Mouse (Mus musculus) ovary, postnatal 14 days (tissue): ENCODE results near the gene Klhl40.

Experiments used
- DNase-seq: peaks from one replicate; pipeline ENCODE4 v3.0.0; 2022; ENCODE audit warnings: low spot score

Gene Klhl40

DNA sequence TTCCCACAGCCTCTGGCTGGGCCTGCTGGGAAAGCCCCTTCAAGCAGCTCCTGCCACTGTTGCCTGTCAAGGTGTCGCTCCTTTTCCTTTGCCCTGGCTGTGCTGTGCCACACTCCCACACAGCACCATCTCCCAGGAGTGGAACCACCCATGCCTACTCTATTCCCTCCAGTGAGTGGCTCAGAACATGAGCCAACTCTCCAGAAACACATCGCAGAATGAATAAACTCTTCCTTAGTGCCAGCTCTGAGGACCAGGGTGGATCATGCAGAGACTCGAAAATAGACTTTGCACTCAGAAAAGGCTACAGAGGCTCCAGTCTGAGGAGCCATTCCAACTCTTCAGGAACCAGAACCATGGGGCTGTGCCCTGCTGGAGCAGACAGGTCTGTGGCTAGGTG is 48.9 kb downstream of the Klhl40 start:
- DNase-seq: no peak

DNA sequence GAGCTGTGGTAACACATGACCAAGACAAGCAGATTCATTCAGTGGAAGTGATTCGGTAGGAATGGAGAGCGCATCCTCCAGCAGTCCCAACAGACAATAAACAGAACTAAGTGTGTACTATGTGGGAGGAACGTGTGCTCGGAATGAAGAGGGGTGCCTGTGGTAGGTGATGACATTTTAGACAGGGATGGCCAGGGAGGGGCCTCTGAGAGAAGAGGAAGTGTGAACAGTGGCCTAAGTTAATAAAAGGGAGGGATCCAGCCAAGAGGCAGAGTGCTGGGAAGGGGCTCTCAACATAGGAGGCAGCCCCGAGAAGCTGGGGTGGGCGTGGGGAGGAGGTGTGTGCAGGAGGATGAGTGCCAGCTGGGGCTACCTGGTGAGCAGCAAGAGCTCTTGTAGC is 50.9 kb downstream of the Klhl40 start:
- DNase-seq: no peak

DNA sequence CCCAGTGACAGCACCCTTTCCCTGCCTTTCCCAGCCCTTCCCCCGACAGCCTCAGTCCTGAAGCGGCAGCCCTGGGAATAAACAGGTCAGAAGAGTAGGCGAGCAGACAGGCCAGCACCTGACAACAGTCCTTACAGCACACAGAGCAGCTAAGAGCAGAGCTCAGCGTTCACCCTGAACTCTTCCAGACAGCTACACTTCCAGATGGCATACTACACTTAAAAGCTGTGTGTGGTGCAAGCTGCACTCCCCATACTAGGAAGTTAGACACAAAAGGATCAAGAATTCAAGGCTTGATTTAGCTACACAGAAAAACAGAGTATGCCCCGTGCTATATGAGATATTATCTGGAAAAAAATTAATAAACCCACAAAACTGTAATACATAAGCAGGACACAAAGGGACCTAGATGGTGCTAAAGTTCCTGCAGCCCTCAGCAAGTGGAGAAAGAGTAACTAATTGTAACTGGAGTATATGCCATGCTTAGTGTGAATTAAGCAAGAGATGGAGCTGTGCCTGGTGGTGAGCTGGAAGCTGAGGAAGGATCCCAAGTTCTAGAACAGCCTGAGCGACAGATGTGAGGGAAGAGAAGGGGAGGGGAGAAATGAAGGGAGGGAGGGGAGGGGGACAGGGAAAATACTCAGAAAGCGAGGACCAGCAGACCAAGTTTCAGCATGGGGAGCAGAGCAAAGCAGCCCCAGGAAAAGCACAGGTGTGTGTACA is 52.0 kb downstream of the Klhl40 start:
- DNase-seq: no peak

DNA sequence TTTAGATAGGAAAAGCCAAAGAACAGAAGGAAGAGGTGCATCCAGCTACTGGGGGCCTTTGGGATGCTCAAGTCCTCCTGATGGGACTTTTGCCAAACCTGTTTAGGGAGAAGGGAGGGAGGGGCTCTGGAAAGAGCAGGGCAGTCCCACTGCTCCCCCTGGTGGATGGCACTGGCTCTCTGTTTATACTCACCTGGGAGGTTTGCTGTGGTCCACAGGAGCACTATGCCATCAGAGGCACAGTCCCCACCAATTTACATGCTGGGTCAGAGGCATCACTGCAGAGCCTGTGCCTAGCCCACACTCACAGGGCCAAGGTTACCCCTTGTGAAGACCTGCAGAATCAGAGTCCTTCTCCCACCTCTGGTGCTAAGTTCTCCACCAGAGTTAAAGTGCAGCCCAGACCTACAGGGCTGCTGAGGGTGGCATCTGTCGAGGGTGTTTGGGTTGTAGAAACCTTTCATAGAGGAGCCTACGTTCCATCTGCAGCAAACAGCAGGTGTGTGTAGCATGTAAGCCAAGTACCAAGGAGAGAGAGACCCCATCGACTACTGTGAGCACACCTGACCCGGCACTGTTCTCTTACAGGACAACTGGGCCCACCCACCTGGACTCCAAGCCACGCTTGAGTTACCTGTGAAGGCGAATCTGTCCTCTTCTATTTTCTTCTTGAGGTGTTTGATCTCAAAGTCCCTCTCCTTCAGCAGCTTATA is 53.0 kb downstream of the Klhl40 start:
- DNase-seq: peak; percentile 44

DNA sequence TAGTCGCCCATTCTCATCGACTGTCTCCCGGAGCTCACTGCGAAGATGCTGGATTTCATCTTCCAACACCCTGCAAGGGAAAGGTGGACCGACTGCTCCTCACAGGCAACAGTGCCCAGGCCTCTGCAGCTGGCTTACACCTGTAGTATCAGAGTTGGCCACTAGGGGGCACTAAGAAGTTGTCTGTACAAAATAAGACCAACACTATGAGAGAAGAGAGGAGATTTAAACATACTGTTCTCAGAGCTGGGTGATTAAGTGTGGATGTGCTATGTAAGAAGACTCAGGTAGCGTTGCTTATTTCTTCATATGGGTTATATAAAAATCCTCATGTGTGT is 53.5 kb downstream of the Klhl40 start:
- DNase-seq: peak; percentile 86
